Mouse (Mus musculus) midbrain, embryonic 12.5 days (tissue): Measurements from ENCODE around the gene Cst13. TPM values are rescaled to one million over a fixed set of nuclear protein-coding genes. Genes with fewer than 3 reads are reported as not detected.

Source experiments
- ATAC-seq: fragments of 200-750 bp; cut with Nextera tagmentation; 2 replicates; pipeline ENCODE4 v1.8.0; 2017; ENCODE audit warnings: low read depth, moderate TSS enrichment, moderate library complexity; ENCODE audit not compliant: low FRiP score
- H3K27ac ChIP-seq: fragments of 300-500 bp; sonication (generic); replicated peaks from 2 replicates; pipeline ENCODE4 v1.5.1; 2016; ENCODE audit warnings: mild to moderate bottlenecking
- H3K27me3 ChIP-seq: fragments of 300-500 bp; sonication (generic); 2 replicates; pipeline ENCODE4 v1.6.1; 2016; ENCODE audit warnings: mild to moderate bottlenecking
- H3K36me3 ChIP-seq: fragments of 300-500 bp; sonication (generic); 2 replicates; pipeline ENCODE4 v1.6.1; 2016
- H3K4me1 ChIP-seq: fragments of 300-500 bp; sonication (generic); 2 replicates; pipeline ENCODE4 v1.6.1; 2016
- H3K4me2 ChIP-seq: fragments of 300-500 bp; sonication (generic); replicated peaks from 2 replicates; pipeline ENCODE4 v1.6.1; 2016; ENCODE audit warnings: mild to moderate bottlenecking, moderate library complexity
- H3K4me3 ChIP-seq: fragments of 300-500 bp; sonication (generic); 2 replicates; pipeline ENCODE4 v1.5.1; 2016; ENCODE audit warnings: mild to moderate bottlenecking
- H3K9ac ChIP-seq: fragments of 300-500 bp; sonication (generic); replicated peaks from 2 replicates; pipeline ENCODE4 v1.6.1; 2016; ENCODE audit warnings: mild to moderate bottlenecking, moderate library complexity
- H3K9me3 ChIP-seq: fragments of 300-500 bp; sonication (generic); 2 replicates; pipeline ENCODE4 v1.6.1; 2016; ENCODE audit warnings: mild to moderate bottlenecking
- WGBS: fragments of 180-500 bp; shearing (Covaris S2); methylation state at CpG from one replicate; pipeline ENCODE4 v1.1.7; 2016; 5-methylcytosine and 5-hydroxymethylcytosine counted together
- polyA plus RNA-seq: library from polyadenylated mRNA; unstranded; fragments of >200 nt; fragmentation: Nextera tagmentation; extraction: Ambion mirVana; gene quantifications from 2 replicates; pipeline ENCODE4 v1.2.1, GENCODE M21; 2016

Gene Cst13
- polyA plus RNA-seq, 1 experiment from 2014 or later, result not detected

DNA sequence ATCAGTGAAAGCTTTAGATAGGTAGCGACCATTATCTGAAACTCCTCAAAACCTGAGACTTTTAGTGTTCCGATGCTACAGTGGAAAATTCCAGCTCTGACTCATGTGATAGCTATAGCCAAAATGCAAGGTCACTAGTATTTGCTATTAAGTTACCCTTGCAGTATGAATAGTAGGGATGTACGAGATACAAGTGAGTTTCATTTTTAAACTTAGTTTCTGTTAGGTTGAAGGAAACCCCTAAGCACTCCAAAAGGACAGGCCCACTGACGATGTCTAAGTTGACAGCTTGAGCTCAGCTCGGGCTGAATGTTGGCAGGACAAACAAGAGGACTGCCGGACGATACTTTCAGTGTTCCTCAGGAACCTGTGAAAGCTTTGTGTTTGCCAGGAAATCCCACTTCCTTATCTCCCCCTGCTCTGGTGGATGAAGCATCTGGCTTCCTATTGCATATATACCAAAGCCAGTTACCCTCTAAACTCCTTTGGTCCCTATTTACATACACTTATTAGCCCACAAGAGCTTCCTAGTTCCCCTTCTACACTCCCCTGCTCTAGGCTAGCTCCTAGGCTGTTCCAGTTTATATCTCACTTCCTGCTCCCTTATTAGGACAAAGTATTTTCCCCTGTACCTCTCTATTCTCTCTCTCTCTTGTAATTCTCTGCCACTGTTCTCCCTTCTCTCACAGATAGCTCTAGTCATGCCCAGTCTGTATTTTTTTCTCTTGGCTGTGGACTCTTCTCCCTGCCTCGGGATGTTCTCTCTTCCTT is 36.9 kb downstream of the Cst13 start:
- Histone ChIP-seq H3K9me3 (no peaks in the 10 kb centered on the region), H3K4me1 (no peaks in the 10 kb centered on the region), H3K27ac (no peak overlapping the region), H3K9ac (no peak overlapping the region), H3K36me3 (no peaks in the 10 kb centered on the region), H3K27me3 (no peaks in the 10 kb centered on the region), H3K4me3 (no peak overlapping the region), H3K4me2 (no peak overlapping the region)
- ATAC-seq, result no peak
- 80% methylated on average over 8 of the region's 8 CpGs for WGBS

- 89% methylated on average over 4 of the region's 4 CpGs for WGBS
- Histone ChIP-seq H3K9me3 (no peaks in the 10 kb centered on the region), H3K9ac (no peak overlapping the region), H3K27ac (no peak overlapping the region), H3K4me3 (no peak overlapping the region), H3K4me1 (no peaks in the 10 kb centered on the region), H3K4me2 (no peak overlapping the region), H3K27me3 (no peaks in the 10 kb centered on the region), H3K36me3 (no peaks in the 10 kb centered on the region)
- no peak for ATAC-seq
Observed at GRCm38 (mm10) chr2:148857506-148857905, 37.6 kb downstream of the Cst13 start.

- Histone ChIP-seq H3K9ac (no peak overlapping the region), H3K9me3 (no peaks in the 10 kb centered on the region), H3K27me3 (no peaks in the 10 kb centered on the region), H3K27ac (no peak overlapping the region), H3K36me3 (no peaks in the 10 kb centered on the region), H3K4me3 (no peak overlapping the region), H3K4me1 (no peaks in the 10 kb centered on the region), H3K4me2 (no peak overlapping the region)
- no peak for ATAC-seq
- 80% methylated on average over 4 of the region's 4 CpGs for WGBS
Observed at GRCm38 (mm10) chr2:148860993-148861392, 41.1 kb downstream of the Cst13 start.

DNA sequence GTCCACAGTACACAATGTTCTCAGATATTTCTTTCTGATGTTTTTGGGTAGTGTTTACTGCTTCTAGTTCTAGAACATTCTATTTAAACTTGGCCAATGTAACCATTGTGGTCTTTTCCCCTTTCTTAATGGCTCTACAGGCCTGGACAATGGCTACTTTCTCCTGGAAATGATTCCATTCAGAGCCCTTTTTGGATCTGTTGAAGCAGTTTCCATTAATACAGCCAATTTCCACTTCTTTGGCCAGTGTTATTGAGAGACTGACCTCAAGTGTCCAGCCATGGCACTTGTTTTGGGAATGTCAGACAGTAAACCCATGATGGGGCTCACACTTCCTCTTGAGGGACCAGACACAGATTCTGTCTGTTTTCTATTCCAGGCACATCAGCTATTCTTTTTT is 41.8 kb downstream of the Cst13 start:
- Histone ChIP-seq H3K36me3 (no peaks in the 10 kb centered on the region), H3K27me3 (no peaks in the 10 kb centered on the region), H3K4me3 (no peak overlapping the region), H3K4me1 (no peaks in the 10 kb centered on the region), H3K4me2 (no peak overlapping the region), H3K9me3 (no peaks in the 10 kb centered on the region), H3K9ac (no peak overlapping the region), H3K27ac (no peak overlapping the region)
- ATAC-seq, result no peak

- H3K4me3 ChIP-seq, result no peak within 1 kb of the TSS
- no peak for ATAC-seq
- 75% methylated on average over 2 of the region's 2 CpGs for whole genome bisulfite sequencing
- H3K4me1 ChIP-seq, result no peaks in the 10 kb centered on the region
- H3K9me3 ChIP-seq, result no peaks in the 10 kb centered on the region
- no peaks in the 10 kb centered on the region for H3K36me3 ChIP-seq
- H3K27ac ChIP-seq, result no peak within 1 kb of the TSS
- H3K4me2 ChIP-seq, result no peak within 1 kb of the TSS
- no peaks in the 10 kb centered on the region for H3K27me3 ChIP-seq
- H3K9ac ChIP-seq, result no peak within 1 kb of the TSS
Observed at GRCm38 (mm10) chr2:148864966-148865365, 45.1 kb downstream of the Cst13 start, which contains the start of gene 9230104L09Rik. Gene 9230104L09Rik, minus strand, starts transcription at chr2:148865038.

DNA sequence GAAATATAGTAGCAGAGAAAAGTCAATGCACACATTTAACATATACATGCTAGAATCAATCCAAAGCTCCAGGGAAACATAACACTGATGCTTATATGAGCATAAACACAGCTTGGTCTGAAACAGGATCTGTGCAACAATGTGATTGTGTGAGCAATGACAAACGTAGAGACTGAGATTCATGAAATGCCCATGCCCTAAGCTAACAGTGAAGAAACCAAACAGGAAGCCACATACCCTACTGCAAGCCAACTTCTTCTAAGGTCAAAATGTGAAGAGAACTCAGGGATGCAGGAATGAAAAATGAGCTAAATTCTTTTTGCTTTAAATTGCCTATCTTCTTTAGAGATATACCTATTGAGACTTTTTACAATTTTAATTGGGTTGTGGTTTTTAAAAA is 49.1 kb downstream of the Cst13 start:
- peaks cover 21% of the 10 kb centered on the region for H3K36me3 ChIP-seq
- no peak for ATAC-seq
- H3K4me2 ChIP-seq, result no peak overlapping the region
- H3K27me3 ChIP-seq, result no peaks in the 10 kb centered on the region
- H3K9ac ChIP-seq, result no peak overlapping the region
- H3K4me1 ChIP-seq, result peaks cover 17% of the 10 kb centered on the region
- H3K4me3 ChIP-seq, result no peak overlapping the region
- H3K27ac ChIP-seq, result no peak overlapping the region
- WGBS, result 81% methylated on average over 1 of the region's 1 CpGs
- H3K9me3 ChIP-seq, result no peaks in the 10 kb centered on the region

GRCm38 (mm10) chr2:148870526-148870925 is 50.6 kb downstream of the Cst13 start:
- no peak overlapping the region for H3K27ac ChIP-seq
- H3K4me2 ChIP-seq, result no peak overlapping the region
- H3K9me3 ChIP-seq, result no peaks in the 10 kb centered on the region
- peaks cover 21% of the 10 kb centered on the region for H3K36me3 ChIP-seq
- peaks cover 23% of the 10 kb centered on the region for H3K4me1 ChIP-seq
- no peak overlapping the region for H3K9ac ChIP-seq
- 91% methylated on average over 3 of the region's 3 CpGs for WGBS
- no peaks in the 10 kb centered on the region for H3K27me3 ChIP-seq
- no peak overlapping the region for H3K4me3 ChIP-seq
- no peak for ATAC-seq

DNA sequence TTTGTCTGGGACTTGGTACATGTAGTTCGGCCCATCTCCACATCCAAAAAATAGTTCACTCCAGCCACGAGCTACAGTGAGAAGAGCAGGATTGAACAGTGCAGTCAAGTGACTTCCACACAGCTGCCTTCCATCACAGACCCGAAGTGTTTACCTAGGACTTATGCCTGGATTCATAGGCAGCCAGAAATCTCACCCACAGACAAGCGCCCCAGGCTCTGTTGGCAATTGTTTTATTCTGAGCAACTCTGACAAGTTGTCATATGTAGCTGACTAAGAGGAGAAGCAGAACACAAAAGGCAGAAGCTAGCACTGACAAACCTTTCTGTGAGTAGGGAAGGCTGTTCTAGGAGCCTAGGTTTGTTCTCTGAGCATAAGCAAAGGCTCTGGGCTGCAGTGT is 53.0 kb downstream of the Cst13 start:
- H3K36me3 ChIP-seq, result peaks cover 21% of the 10 kb centered on the region
- ATAC-seq, result no peak
- H3K4me1 ChIP-seq, result peaks cover 28% of the 10 kb centered on the region
- no peak overlapping the region for H3K27ac ChIP-seq
- H3K27me3 ChIP-seq, result no peaks in the 10 kb centered on the region
- H3K9me3 ChIP-seq, result no peaks in the 10 kb centered on the region
- peak overlapping the region; percentile 74 for H3K4me3 ChIP-seq
- H3K4me2 ChIP-seq, result peak overlapping the region; percentile 86
- WGBS, result 82% methylated on average over 4 of the region's 4 CpGs
- H3K9ac ChIP-seq, result no peak overlapping the region

DNA sequence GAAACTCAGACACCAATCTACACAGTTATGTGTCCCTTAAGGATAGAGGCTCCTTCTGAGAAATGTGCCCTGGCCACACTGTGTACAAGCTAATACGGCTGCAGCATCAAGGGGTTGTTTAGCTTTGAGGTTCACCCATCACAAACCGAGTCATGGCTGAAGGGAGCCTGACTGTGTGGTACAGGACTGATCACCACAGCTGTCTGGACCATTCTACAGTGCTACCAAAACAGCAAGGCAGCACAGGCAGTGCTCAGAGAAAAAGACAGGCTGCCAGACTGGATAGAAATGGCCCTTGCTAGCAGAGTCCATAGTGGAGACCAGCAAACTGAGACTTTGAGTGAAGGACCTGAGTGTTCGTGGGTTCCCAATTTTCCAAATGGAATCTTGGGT is 54.3 kb downstream of the Cst13 start:
- H3K4me3 ChIP-seq, result peak overlapping the region; percentile 74
- peak overlapping the region; percentile 86 for H3K4me2 ChIP-seq
- no peaks in the 10 kb centered on the region for H3K27me3 ChIP-seq
- H3K4me1 ChIP-seq, result peaks cover 28% of the 10 kb centered on the region
- WGBS, result 59% methylated on average over 3 of the region's 3 CpGs
- H3K27ac ChIP-seq, result no peak overlapping the region
- no peak; the same call in 1 of the 2 replicates for ATAC-seq
- H3K9ac ChIP-seq, result peak overlapping the region; percentile 82
- H3K9me3 ChIP-seq, result no peaks in the 10 kb centered on the region
- H3K36me3 ChIP-seq, result peaks cover 21% of the 10 kb centered on the region

DNA sequence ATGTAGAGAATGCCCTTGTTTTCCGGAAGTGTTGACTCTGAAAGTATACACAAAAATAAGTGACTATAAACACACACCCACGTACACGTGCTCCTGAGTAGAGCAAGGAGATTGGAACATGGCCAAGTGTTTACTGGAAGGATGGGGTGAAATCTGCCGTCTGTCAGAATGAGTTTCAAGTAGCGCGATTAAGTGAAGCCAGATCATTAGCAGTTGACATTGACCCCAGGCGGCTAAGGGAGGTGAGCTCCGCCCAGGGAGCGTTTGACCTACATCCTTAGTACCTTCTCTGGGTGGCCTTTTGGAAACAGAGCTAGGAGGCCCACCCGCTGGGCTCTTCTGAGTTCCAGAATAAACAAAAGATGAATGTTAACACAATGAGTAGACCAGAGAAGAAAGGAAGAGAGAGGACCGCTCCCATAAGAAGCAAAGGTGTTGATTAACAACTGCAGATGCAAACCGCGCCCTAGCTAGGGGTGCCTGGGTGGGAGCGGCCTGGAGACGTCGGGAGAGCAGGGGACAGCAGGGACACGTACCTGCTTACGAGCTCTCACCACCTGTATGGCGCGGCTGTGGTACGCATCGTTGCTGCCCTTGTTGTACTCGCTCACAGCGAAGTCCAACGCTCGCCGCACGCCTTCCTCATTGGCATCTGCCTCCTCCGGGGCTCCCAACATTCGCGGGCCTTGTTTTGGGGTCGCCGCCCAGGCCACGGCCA is 54.9 kb downstream of the Cst13 start:
- Histone ChIP-seq H3K27ac (peak overlapping the region; percentile 84), H3K4me3 (peak overlapping the region; percentile 74), H3K27me3 (no peaks in the 10 kb centered on the region), H3K9ac (peak overlapping the region; percentile 82), H3K9me3 (no peaks in the 10 kb centered on the region), H3K4me2 (peak overlapping the region; percentile 86), H3K4me1 (peaks cover 28% of the 10 kb centered on the region), H3K36me3 (peaks cover 21% of the 10 kb centered on the region)
- 2% methylated on average over 34 of the region's 34 CpGs for WGBS
- peak; percentile 73 for ATAC-seq

DNA sequence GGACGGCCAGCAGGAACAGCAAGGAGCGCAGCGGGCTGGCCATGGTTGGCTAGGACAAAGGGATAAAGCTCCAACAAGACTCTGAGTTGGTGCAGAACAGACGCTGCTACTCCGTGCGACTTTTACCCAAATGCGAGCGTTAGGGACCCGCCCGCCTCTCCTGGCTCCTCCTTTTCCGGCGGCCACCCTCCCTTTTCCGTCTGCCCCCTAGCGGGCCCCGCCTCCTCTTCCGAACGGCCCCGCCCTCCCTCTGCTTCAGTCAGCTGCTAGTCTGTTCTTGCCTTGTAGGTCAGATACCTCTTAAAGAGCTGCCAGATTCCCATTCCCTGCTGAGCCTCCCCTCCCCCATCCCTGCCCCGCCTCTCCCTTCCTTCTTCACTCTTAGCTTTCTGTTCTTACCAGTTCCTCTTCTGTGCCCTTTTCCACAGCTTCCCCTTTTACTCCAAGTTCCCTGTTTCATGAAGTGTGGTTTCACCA is 55.5 kb downstream of the Cst13 start, which contains the start of gene Cst3:
Gene Cst3, minus strand, starts transcription at position 358 of the 477 bp plus-strand sequence.
- peak within 1 kb of the TSS; percentile 86 for H3K4me2 ChIP-seq
- peak within 1 kb of the TSS; percentile 82 for H3K9ac ChIP-seq
- peak within 1 kb of the TSS; percentile 74 for H3K4me3 ChIP-seq
- peak; percentile 97 for ATAC-seq
- peak within 1 kb of the TSS; percentile 84 for H3K27ac ChIP-seq
- no peaks in the 10 kb centered on the region for H3K9me3 ChIP-seq
- WGBS, result under 1% methylated on average over 19 of the region's 19 CpGs
- peaks cover 21% of the 10 kb centered on the region for H3K36me3 ChIP-seq
- peaks cover 28% of the 10 kb centered on the region for H3K4me1 ChIP-seq
- no peaks in the 10 kb centered on the region for H3K27me3 ChIP-seq
